Mouse (Mus musculus) embryonic fibroblast, embryonic 13.5 days (primary cell): ENCODE data around the gene Lce3c. TPM values are rescaled to one million over a fixed set of nuclear protein-coding genes. Genes with fewer than 3 reads are reported as not detected.

Experiments
- H3K27ac ChIP-seq: 2 replicates; pipeline ENCODE4 v1.5.1; 2012; ENCODE audit warnings: low read length, control low read depth, inconsistent platforms; ENCODE audit not compliant: insufficient read depth
- H3K4me1 ChIP-seq: 2 replicates; pipeline ENCODE4 v1.6.1; 2011; ENCODE audit warnings: low read length; ENCODE audit not compliant: control insufficient read depth, insufficient read depth
- H3K4me3 ChIP-seq: 2 replicates; pipeline ENCODE4 v1.5.1; 2011; ENCODE audit warnings: mild to moderate bottlenecking, control low read depth, low read length; ENCODE audit not compliant: insufficient read depth
- CTCF ChIP-seq: IDR thresholded peaks from 2 replicates; pipeline ENCODE4 v1.5.1; 2011; ENCODE audit warnings: mild to moderate bottlenecking, control low read depth, low read length, moderate library complexity, borderline replicate concordance; ENCODE audit not compliant: insufficient read depth
- POLR2A ChIP-seq: IDR thresholded peaks from 2 replicates; pipeline ENCODE4 v1.6.1; 2011; ENCODE audit warnings: low read depth, mild to moderate bottlenecking, control low read depth, low read length, moderate library complexity
- polyA plus RNA-seq: library from polyadenylated mRNA; stranded (reverse); fragments of >200 nt; gene quantifications from 2 replicates; pipeline ENCODE4 v1.2.4, GENCODE M21; 2011; ENCODE audit warnings: low read depth; ENCODE audit not compliant: missing spikeins, insufficient read length

Gene Lce3c
- polyA plus RNA-seq: not detected in 2 replicates

- H3K4me3 ChIP-seq: no peak within 1 kb of the TSS
- no peak within 1 kb of the TSS for H3K27ac ChIP-seq
- no peaks in the 10 kb centered on the region for H3K4me1 ChIP-seq
- TF ChIP-seq POLR2A: no peak
- TF ChIP-seq CTCF: no peak
Observed at GRCm38 (mm10) chr3:92944186-92944585, at the start of gene Lce3c. TSS of gene Lce3c (plus strand) at chr3:92944486.

- TF ChIP-seq POLR2A (no peak), CTCF (no peak)
- Histone ChIP-seq H3K4me1 (no peaks in the 10 kb centered on the region), H3K27ac (no peak overlapping the region), H3K4me3 (no peak overlapping the region)
Observed at GRCm38 (mm10) chr3:92894489-92894888, 49.8 kb upstream of the Lce3c start.

GRCm38 (mm10) chr3:92902992-92903391 is 41.3 kb upstream of the Lce3c start:
- TF ChIP-seq CTCF (no peak), POLR2A (no peak)
- Histone ChIP-seq H3K4me3 (no peak overlapping the region), H3K4me1 (no peaks in the 10 kb centered on the region), H3K27ac (no peak overlapping the region)

DNA sequence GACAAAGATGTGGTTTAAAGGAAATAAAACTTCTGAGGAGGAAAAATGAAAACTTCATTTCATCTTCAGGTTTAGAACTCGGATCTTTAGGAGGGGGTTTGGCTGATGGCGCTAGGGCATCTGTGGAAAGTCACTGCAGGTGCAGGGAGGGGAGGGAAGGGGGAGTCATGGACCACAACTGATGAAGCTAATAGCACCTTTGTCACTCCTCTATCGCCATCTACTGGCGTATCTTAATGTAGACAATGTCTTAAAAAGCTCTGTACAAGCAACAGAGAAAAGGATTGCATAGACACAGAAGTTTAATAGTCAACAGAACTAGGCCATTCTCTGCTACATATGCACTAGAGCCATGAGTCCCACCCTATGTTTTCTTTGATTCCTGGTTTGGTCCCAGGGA is 40.6 kb upstream of the Lce3c start:
- TF ChIP-seq CTCF (no peak), POLR2A (no peak)
- H3K4me3 ChIP-seq: no peak overlapping the region
- H3K4me1 ChIP-seq: no peaks in the 10 kb centered on the region
- H3K27ac ChIP-seq: no peak overlapping the region

GRCm38 (mm10) chr3:92905182-92905581 is 39.1 kb upstream of the Lce3c start:
- no peak overlapping the region for H3K27ac ChIP-seq
- TF ChIP-seq POLR2A (no peak), CTCF (no peak)
- no peak overlapping the region for H3K4me3 ChIP-seq
- H3K4me1 ChIP-seq: no peaks in the 10 kb centered on the region

GRCm38 (mm10) chr3:92907571-92907970 is 36.7 kb upstream of the Lce3c start:
- Histone ChIP-seq H3K4me1 (no peaks in the 10 kb centered on the region), H3K27ac (no peak overlapping the region), H3K4me3 (no peak overlapping the region)
- TF ChIP-seq CTCF: peak; percentile 61; the same call in 1 of the 2 replicates
- no peak for TF ChIP-seq POLR2A

DNA sequence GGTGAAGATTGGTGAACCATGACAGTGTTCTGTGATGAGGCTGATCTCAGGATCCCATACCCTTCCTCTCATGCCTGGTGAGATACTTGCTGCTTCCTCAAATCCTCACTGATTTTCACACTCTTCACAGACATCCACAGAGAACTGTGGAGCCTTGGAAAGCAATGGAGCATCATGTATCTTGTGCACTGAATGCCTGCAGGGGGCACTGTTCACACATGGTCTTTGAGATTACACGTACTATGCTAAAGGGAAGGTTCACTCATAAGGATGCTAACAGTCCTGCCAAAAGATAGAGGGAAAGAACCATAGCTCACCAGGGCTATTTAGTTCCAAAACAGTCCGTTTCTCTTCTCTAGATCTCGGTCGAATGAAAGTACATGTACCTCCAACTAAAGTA is 23.9 kb upstream of the Lce3c start:
- TF ChIP-seq POLR2A: no peak
- TF ChIP-seq CTCF: no peak
- H3K4me1 ChIP-seq: no peaks in the 10 kb centered on the region

DNA sequence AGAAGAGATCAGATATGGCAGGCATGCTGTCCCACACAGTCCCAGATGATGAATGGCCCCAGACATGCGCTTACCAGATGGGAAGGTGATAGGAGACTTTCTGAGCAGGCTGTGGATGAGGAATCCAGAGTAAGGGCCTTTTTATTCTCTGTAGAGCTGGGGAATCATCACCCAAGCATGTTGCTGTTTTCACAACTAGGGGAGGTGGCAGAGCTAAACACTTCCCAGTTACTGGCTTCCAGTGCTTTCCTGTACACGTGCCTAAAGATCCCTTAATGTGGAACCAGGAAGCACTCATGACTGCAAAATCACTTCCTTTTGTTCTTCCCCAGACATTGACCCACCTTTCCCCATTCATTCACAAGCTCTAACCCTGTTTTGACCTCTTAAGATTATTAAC is 18.2 kb upstream of the Lce3c start, which contains the start of gene Lce3a:
Gene Lce3a (minus strand): TSS at position 101 of the 400 bp plus-strand sequence.
- Histone ChIP-seq H3K4me3 (no peak within 1 kb of the TSS), H3K4me1 (no peaks in the 10 kb centered on the region), H3K27ac (no peak within 1 kb of the TSS)
- TF ChIP-seq POLR2A: no peak

More for the DNA sequence above, 23.9 kb upstream of the Lce3c start:
- Histone ChIP-seq H3K4me3 (no peak overlapping the region), H3K27ac (no peak overlapping the region)

DNA sequence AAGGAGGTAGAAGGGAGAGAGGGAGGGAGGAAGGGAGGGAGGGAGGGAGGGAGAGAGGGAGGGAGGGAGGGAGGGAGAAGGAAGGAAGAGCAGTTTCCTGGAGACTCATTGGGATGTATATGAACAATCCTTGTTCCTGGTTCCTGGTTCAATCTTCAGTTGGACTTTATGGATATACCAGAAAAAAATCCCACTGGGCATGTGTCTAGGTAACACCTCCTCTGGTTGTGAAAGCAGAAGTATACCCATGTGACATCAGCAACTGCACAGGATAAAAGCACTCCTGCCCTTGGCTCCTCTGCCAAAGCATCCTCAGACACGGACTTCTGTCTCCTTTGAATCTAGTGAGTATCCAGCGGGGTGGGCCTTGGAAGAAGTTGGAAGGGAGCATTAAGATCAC is 11.6 kb upstream of the Lce3c start, which contains the start of gene Lce3b:
Gene Lce3b (plus strand): TSS at position 301 of the 400 bp plus-strand sequence.
- H3K27ac ChIP-seq: no peak within 1 kb of the TSS
- no peak within 1 kb of the TSS for H3K4me3 ChIP-seq
- no peaks in the 10 kb centered on the region for H3K4me1 ChIP-seq
- TF ChIP-seq POLR2A (no peak), CTCF (no peak)

DNA sequence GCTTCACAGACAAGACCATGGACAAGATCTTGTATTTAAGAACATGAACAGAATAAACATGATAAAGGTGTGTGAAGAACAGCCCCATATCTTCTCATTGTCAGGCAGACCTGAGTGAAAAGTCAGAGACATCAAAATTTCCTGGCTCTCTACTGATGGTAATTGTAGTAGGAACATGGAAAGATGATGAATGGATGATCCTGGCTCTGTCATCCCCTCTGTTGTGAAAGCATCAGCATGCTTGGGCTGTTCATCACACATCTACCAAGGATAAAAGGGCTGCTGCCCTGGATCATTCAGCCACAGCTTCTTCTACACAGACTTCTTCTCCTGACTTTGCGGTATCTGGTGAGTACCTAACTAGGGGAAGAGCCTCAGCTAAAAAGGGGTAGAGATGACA is 12.8 kb downstream of the Lce3c start, which contains the start of gene Lce3d:
Gene Lce3d (plus strand): TSS at position 301 of the 400 bp plus-strand sequence.
- no peak within 1 kb of the TSS for H3K27ac ChIP-seq
- TF ChIP-seq POLR2A (no peak), CTCF (no peak)
- H3K4me3 ChIP-seq: no peak within 1 kb of the TSS

More for the DNA sequence above, 12.8 kb downstream of the Lce3c start, which contains the start of gene Lce3d:
- H3K4me1 ChIP-seq: no peaks in the 10 kb centered on the region
